Mouse (Mus musculus) CH12.LX (cell line): ENCODE results near the gene M6pr. TPM values are rescaled to one million over a fixed set of nuclear protein-coding genes. Genes with fewer than 3 reads are reported as not detected.

ENCODE experiments used
- DNase-seq: peaks from one replicate; pipeline ENCODE4 v3.0.0-alpha.2; 2013; ENCODE audit errors: extremely low read depth
- H3K27ac ChIP-seq: 2 replicates; pipeline ENCODE4 v1.5.1; 2012; ENCODE audit warnings: low read depth, mild to moderate bottlenecking, control low read depth, moderate library complexity; ENCODE audit not compliant: insufficient read depth
- H3K27me3 ChIP-seq: replicated peaks from 2 replicates; pipeline ENCODE3; 2012; ENCODE audit warnings: inconsistent platforms
- H3K36me3 ChIP-seq, 2 experiments: replicated peaks in 1 of 2; 2 replicates each; pipeline versions ENCODE3 to v1.6.1; 2012; ENCODE audit warnings: inconsistent platforms in 1 of 2, low read length in 1 of 2, mild to moderate bottlenecking in 1 of 2, mixed read lengths in 1 of 2, moderate library complexity in 1 of 2; ENCODE audit not compliant: control insufficient read depth in 1 of 2, insufficient read depth in 1 of 2
- H3K4me1 ChIP-seq, 2 experiments: 2 replicates each; pipeline ENCODE4 v1.6.1; 2012; ENCODE audit warnings: inconsistent platforms in 1 of 2, moderate library complexity in 1 of 2; ENCODE audit not compliant: insufficient read depth in 2 of 2, control insufficient read depth in 1 of 2
- H3K4me2 ChIP-seq: 2 replicates; pipeline ENCODE4 v1.6.1; 2012; ENCODE audit warnings: low read depth, mild to moderate bottlenecking, control low read depth; ENCODE audit not compliant: poor library complexity, insufficient read depth, severe bottlenecking
- H3K4me3 ChIP-seq, 3 experiments: fragments of 150-350 bp in 1 of 3; sonication (generic) in 1 of 3; replicated peaks in 1 of 3; 2 replicates each; pipeline versions ENCODE3 to v1.5.1; 2011 to 2012; ENCODE audit warnings: low read depth in 2 of 3, low read length in 2 of 3, mild to moderate bottlenecking in 2 of 3, moderate library complexity in 2 of 3, control low read depth in 1 of 3, improper control_type of control experiment in 1 of 3, inconsistent platforms in 1 of 3, mixed read lengths in 1 of 3; ENCODE audit not compliant: poor library complexity in 1 of 3
- H3K79me2 ChIP-seq: replicated peaks from 2 replicates; pipeline ENCODE4 v1.6.1; 2012; ENCODE audit warnings: mild to moderate bottlenecking, moderate library complexity; ENCODE audit not compliant: control insufficient read depth, poor library complexity, insufficient read depth, severe bottlenecking; ENCODE audit errors: extremely low read depth
- H3K9ac ChIP-seq: 2 replicates; pipeline ENCODE4 v1.6.1; 2012; ENCODE audit warnings: low read depth, mild to moderate bottlenecking, control low read depth, moderate library complexity; ENCODE audit not compliant: insufficient read depth
- H3K9me3 ChIP-seq: replicated peaks from 2 replicates; pipeline ENCODE3; 2012; ENCODE audit warnings: low read length, inconsistent platforms, mixed read lengths
- BHLHE40 ChIP-seq: IDR thresholded peaks from 2 replicates; pipeline ENCODE4 v1.6.1; 2011; ENCODE audit warnings: mild to moderate bottlenecking, low read depth, low read length, improper control_type of control experiment
- CHD1 ChIP-seq: IDR thresholded peaks from 2 replicates; pipeline ENCODE4 v1.6.1; 2012; ENCODE audit warnings: low read depth, low read length, improper control_type of control experiment, inconsistent platforms
- CTCF ChIP-seq, 2 experiments: IDR thresholded peaks in 1 of 2; conservative IDR thresholded peaks in 1 of 2; 2 replicates each; pipeline ENCODE4 v1.5.1; 2011 to 2012; ENCODE audit warnings: low read depth in 2 of 2, low read length in 2 of 2, improper control_type of control experiment in 1 of 2, inconsistent platforms in 1 of 2, mild to moderate bottlenecking in 1 of 2, moderate library complexity in 1 of 2
- ELF1 ChIP-seq: IDR thresholded peaks from 2 replicates; pipeline ENCODE4 v1.6.1; 2014; ENCODE audit warnings: low read depth, mild to moderate bottlenecking, inconsistent platforms, low read length, improper control_type of control experiment
- EP300 ChIP-seq: IDR thresholded peaks from 2 replicates; pipeline ENCODE4 v1.6.1; 2011; ENCODE audit warnings: low read length, improper control_type of control experiment
- ETS1 ChIP-seq: conservative IDR thresholded peaks from 2 replicates; pipeline ENCODE4 v1.6.1; 2012; ENCODE audit warnings: low read depth, mild to moderate bottlenecking, inconsistent platforms, low read length, improper control_type of control experiment, moderate library complexity
- GABPA ChIP-seq: IDR thresholded peaks from 2 replicates; pipeline ENCODE4 v1.6.1; 2012; ENCODE audit warnings: low read depth, low read length, improper control_type of control experiment, inconsistent platforms; ENCODE audit not compliant: insufficient replicate concordance
- HCFC1 ChIP-seq: IDR thresholded peaks from 2 replicates; pipeline ENCODE4 v1.6.1; 2012; ENCODE audit warnings: low read depth, mild to moderate bottlenecking, inconsistent platforms, low read length, improper control_type of control experiment
- IRF4 ChIP-seq: IDR thresholded peaks from 2 replicates; pipeline ENCODE4 v1.6.1; 2014; ENCODE audit warnings: low read depth, mild to moderate bottlenecking, inconsistent platforms, low read length, improper control_type of control experiment
- JUN ChIP-seq: IDR thresholded peaks from 2 replicates; pipeline ENCODE4 v1.6.1; 2011; ENCODE audit warnings: low read depth, mild to moderate bottlenecking, low read length, improper control_type of control experiment, moderate library complexity; ENCODE audit not compliant: insufficient read depth
- JUND ChIP-seq: conservative IDR thresholded peaks from 2 replicates; pipeline ENCODE4 v1.6.1; 2011; ENCODE audit warnings: low read depth, low read length, improper control_type of control experiment
- KAT2A ChIP-seq: IDR thresholded peaks from 2 replicates; pipeline ENCODE4 v1.6.1; 2012; ENCODE audit warnings: low read length, improper control_type of control experiment, inconsistent platforms; ENCODE audit not compliant: insufficient replicate concordance
- MEF2A ChIP-seq: IDR thresholded peaks from 2 replicates; pipeline ENCODE4 v1.6.1; 2014; ENCODE audit warnings: low read depth, mild to moderate bottlenecking, inconsistent platforms, low read length, improper control_type of control experiment, borderline replicate concordance
- MXI1 ChIP-seq: IDR thresholded peaks from 2 replicates; pipeline ENCODE4 v1.6.1; 2011; ENCODE audit warnings: mild to moderate bottlenecking, low read depth, low read length, improper control_type of control experiment
- NELFE ChIP-seq: IDR thresholded peaks from 2 replicates; pipeline ENCODE4 v1.6.1; 2011; ENCODE audit warnings: low read depth, low read length, improper control_type of control experiment
- PAX5 ChIP-seq: IDR thresholded peaks from 2 replicates; pipeline ENCODE4 v1.6.1; 2012; ENCODE audit warnings: low read length, inconsistent platforms, mixed read lengths
- SIN3A ChIP-seq: IDR thresholded peaks from 2 replicates; pipeline ENCODE4 v1.6.1; 2012; ENCODE audit warnings: low read length, improper control_type of control experiment, inconsistent platforms
- TBP ChIP-seq: conservative IDR thresholded peaks from 2 replicates; pipeline ENCODE4 v1.6.1; 2011; ENCODE audit warnings: low read depth, low read length, improper control_type of control experiment
- TCF12 ChIP-seq: IDR thresholded peaks from 2 replicates; pipeline ENCODE4 v1.6.1; 2014; ENCODE audit warnings: low read depth, mild to moderate bottlenecking, inconsistent platforms, low read length, improper control_type of control experiment
- UBTF ChIP-seq: IDR thresholded peaks from 2 replicates; pipeline ENCODE4 v1.6.1; 2012; ENCODE audit warnings: low read depth, mild to moderate bottlenecking, inconsistent platforms, low read length, improper control_type of control experiment, moderate library complexity
- USF1 ChIP-seq: IDR thresholded peaks from 2 replicates; pipeline ENCODE4 v1.6.1; 2014; ENCODE audit warnings: low read depth, mild to moderate bottlenecking, inconsistent platforms, low read length, improper control_type of control experiment
- USF2 ChIP-seq: conservative IDR thresholded peaks from 2 replicates; pipeline ENCODE4 v1.6.1; 2011; ENCODE audit warnings: low read depth, low read length, improper control_type of control experiment
- ZKSCAN1 ChIP-seq: IDR thresholded peaks from 2 replicates; pipeline ENCODE4 v1.6.1; 2012; ENCODE audit warnings: low read depth, inconsistent platforms, low read length, improper control_type of control experiment, borderline replicate concordance
- ZNF384 ChIP-seq: IDR thresholded peaks from 2 replicates; pipeline ENCODE4 v1.6.1; 2012; ENCODE audit warnings: low read depth, low read length, improper control_type of control experiment, inconsistent platforms
- dilution Hi-C: fragments of 300-500 bp; cut with MboI; formaldehyde crosslinking; loops from 2 replicates; pipeline ENCODE4 v1.14.3; 2020; ENCODE audit warnings: low sequenced_read_pairs; ENCODE audit not compliant: extremely low pct_unique_long_range_greater_than_20kb, extremely low pct_ligation_motif_present
- in situ Hi-C: fragments of 300-500 bp; cut with MboI; formaldehyde crosslinking; loops from 3 replicates; pipeline ENCODE4 v1.14.3; 2019; ENCODE audit warnings: low sequenced_read_pairs, low pct_ligation_motif_present, low pct_unique_long_range_greater_than_20kb, mixed read lengths
- polyA plus RNA-seq: library from polyadenylated mRNA; unstranded; fragments of >175 nt; gene quantifications from 2 replicates; pipeline ENCODE4 v1.2.1, GENCODE M21; 2012; ENCODE audit warnings: low read depth; ENCODE audit not compliant: insufficient read length
- total RNA-seq, 2 experiments: library from RNA; depleted of rRNA; stranded (reverse); fragments of 300-350 nt in 1 of 2; fragments of >200 nt in 1 of 2; gene quantifications; 2 replicates each; pipeline ENCODE4 v1.2.3; 2012 to 2014

Gene M6pr
- total and polyA plus RNA-seq, 3 experiments: 148 to 291 (median 228) TPM

DNA sequence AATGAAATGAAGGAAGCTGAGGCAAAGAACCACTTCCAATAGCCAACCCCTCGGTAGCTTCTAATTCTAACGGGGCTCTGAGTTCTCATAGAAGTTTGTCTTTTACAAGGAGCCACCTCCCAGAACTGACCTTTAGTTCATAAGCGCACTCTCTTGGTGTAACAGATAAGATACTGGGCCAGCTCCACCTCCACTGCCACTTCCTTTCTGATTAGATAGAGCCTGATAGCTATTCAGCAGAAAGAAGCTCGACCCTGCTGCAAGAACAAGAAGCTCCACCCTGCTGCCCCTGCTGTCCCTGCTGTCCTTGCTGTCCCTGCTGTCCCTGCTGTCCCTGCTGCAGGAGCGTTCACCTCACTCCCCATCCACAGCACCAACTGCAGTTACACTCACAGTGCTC lies 34.0 kb upstream of the M6pr start:
- H3K79me2 ChIP-seq: no peaks in the 10 kb centered on the region
- no peaks in the 10 kb centered on the region for H3K9me3 ChIP-seq
- H3K36me3 ChIP-seq: no peaks in the 10 kb centered on the region
- no peak for DNase-seq
- TF ChIP-seq ELF1 (no peak), MXI1 (no peak), KAT2A (no peak), TCF12 (no peak)
- dilution Hi-C loops: no loop called here
- H3K4me3 ChIP-seq: no peak overlapping the region
- in situ Hi-C loops: no loop called here
- H3K4me2 ChIP-seq: no peak overlapping the region
- no peaks in the 10 kb centered on the region for H3K27me3 ChIP-seq
- H3K27ac ChIP-seq: no peak overlapping the region
- no peaks in the 10 kb centered on the region for H3K4me1 ChIP-seq
- no peak overlapping the region for H3K9ac ChIP-seq

DNA sequence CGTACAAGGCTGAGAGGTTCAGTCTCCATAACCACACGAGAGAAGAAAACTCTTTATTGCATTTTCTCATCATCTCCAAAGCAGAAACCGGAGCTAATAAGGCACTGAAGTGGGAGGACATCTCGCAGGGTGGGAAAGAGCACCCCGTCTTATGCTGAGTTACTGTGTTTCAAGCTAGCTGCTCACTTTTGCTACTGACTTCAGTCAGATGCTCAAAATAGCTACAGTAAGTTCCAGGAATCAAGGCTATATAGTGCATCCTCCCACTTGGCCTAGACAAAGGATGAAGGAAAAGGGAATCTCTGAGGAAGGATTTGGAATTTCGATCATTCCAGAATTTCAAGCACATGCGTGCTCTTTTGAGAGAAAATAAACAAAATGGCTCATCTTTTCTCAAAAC lies 32.0 kb upstream of the M6pr start:
- Histone ChIP-seq H3K36me3 (no peaks in the 10 kb centered on the region), H3K79me2 (no peaks in the 10 kb centered on the region), H3K27ac (no peak overlapping the region), H3K9me3 (no peaks in the 10 kb centered on the region), H3K27me3 (no peaks in the 10 kb centered on the region), H3K9ac (no peak overlapping the region), H3K4me1 (no peaks in the 10 kb centered on the region), H3K4me2 (no peak overlapping the region), H3K4me3 (no peak overlapping the region)
- no peak for TF ChIP-seq ZKSCAN1
- TF ChIP-seq MEF2A: no peak
- TF ChIP-seq BHLHE40: no peak
- TF ChIP-seq HCFC1: no peak
- TF ChIP-seq USF1: no peak
- TF ChIP-seq JUN: no peak
- TF ChIP-seq TBP: no peak
- no peak for TF ChIP-seq USF2
- TF ChIP-seq UBTF: no peak
- no peak for TF ChIP-seq NELFE
- no peak for TF ChIP-seq SIN3A
- no peak for TF ChIP-seq EP300
- TF ChIP-seq ZNF384: no peak
- TF ChIP-seq PAX5: no peak
- no peak for TF ChIP-seq JUND
- no peak for TF ChIP-seq CHD1
- no peak for TF ChIP-seq CTCF (conservative IDR thresholded peaks at IDR 0.05 in 1 of 2, IDR thresholded peaks at IDR 0.05 in 1 of 2; ENCODE audit: low read depth in 2 of 2, low read length in 2 of 2)
- TF ChIP-seq GABPA: no peak
- TF ChIP-seq IRF4: no peak
- no peak for TF ChIP-seq ETS1
- in situ Hi-C loops (no loop called here), dilution Hi-C loops (no loop called here)
- no peak for DNase-seq
